Mouse (Mus musculus) cerebellum, adult 18-20 months (tissue): ENCODE measurements around the gene Ugt1a10.

Source experiments
- DNase-seq, 2 experiments: peaks; one replicate each; pipeline ENCODE4 v3.0.0; 2021

Ugt1a10 gene

GRCm38 (mm10) chr1:88255989-88256754 is 201.0 kb downstream of the Ugt1a10 start:
- DNase-seq = peak; percentile 51 to 59

- DNase-seq = no peak
Observed at GRCm38 (mm10) chr1:88256886-88257663, 201.9 kb downstream of the Ugt1a10 start.

GRCm38 (mm10) chr1:88257681-88258080 is 202.5 kb downstream of the Ugt1a10 start:
- DNase-seq = no peak

GRCm38 (mm10) chr1:88258361-88258760 is 203.2 kb downstream of the Ugt1a10 start:
- no peak for DNase-seq

GRCm38 (mm10) chr1:88258881-88259642 is 203.9 kb downstream of the Ugt1a10 start:
- DNase-seq = peak in 1 of 2 experiments; percentile 52

- DNase-seq = no peak
Observed at GRCm38 (mm10) chr1:88259643-88260024, 204.4 kb downstream of the Ugt1a10 start.

- DNase-seq = no peak
Observed at GRCm38 (mm10) chr1:88260114-88260513, 204.9 kb downstream of the Ugt1a10 start.

- no peak for DNase-seq
Observed at GRCm38 (mm10) chr1:88260604-88261377, 205.6 kb downstream of the Ugt1a10 start.

- no peak for DNase-seq
Observed at GRCm38 (mm10) chr1:88261706-88262105, 206.5 kb downstream of the Ugt1a10 start.

GRCm38 (mm10) chr1:88262255-88262654 is 207.1 kb downstream of the Ugt1a10 start:
- no peak for DNase-seq

GRCm38 (mm10) chr1:88262961-88263360 is 207.8 kb downstream of the Ugt1a10 start:
- DNase-seq = no peak

- no peak for DNase-seq
Observed at GRCm38 (mm10) chr1:88263778-88264177, 208.6 kb downstream of the Ugt1a10 start.

- no peak for DNase-seq
Observed at GRCm38 (mm10) chr1:88264237-88264868, 209.2 kb downstream of the Ugt1a10 start.

GRCm38 (mm10) chr1:88264869-88265240 is 209.7 kb downstream of the Ugt1a10 start:
- DNase-seq = no peak

- DNase-seq = no peak
Observed at GRCm38 (mm10) chr1:88266123-88266522, 210.9 kb downstream of the Ugt1a10 start.

- DNase-seq = no peak
Observed at GRCm38 (mm10) chr1:88267489-88267888, 212.3 kb downstream of the Ugt1a10 start.

- no peak for DNase-seq
Observed at GRCm38 (mm10) chr1:88268070-88268469, 212.9 kb downstream of the Ugt1a10 start.
